Mouse (Mus musculus) R1 (cell line): Measurements from ENCODE around the gene Adarb2.

Source experiments
- DNase-seq: peaks from one replicate; pipeline ENCODE4 v3.0.0-alpha.2; 2018; ENCODE audit warnings: low read depth, low spot score

Adarb2 gene

GRCm38 (mm10) chr13:8484592-8485272 lies 282.1 kb downstream of the Adarb2 start:
- no peak for DNase-seq

- no peak for DNase-seq
Measured at GRCm38 (mm10) chr13:8487756-8488434, 285.2 kb downstream of the Adarb2 start.

- DNase-seq, result no peak
Measured at GRCm38 (mm10) chr13:8493363-8493762, 290.7 kb downstream of the Adarb2 start.

GRCm38 (mm10) chr13:8499551-8499950 lies 296.9 kb downstream of the Adarb2 start:
- no peak for DNase-seq

- DNase-seq, result no peak
Measured at GRCm38 (mm10) chr13:8511069-8511817, 308.6 kb downstream of the Adarb2 start.

- DNase-seq, result no peak
Measured at GRCm38 (mm10) chr13:8515979-8516715, 313.5 kb downstream of the Adarb2 start.

GRCm38 (mm10) chr13:8519204-8519603 lies 316.5 kb downstream of the Adarb2 start:
- DNase-seq, result no peak

GRCm38 (mm10) chr13:8525748-8526631 lies 323.3 kb downstream of the Adarb2 start:
- DNase-seq, result no peak

- no peak for DNase-seq
Measured at GRCm38 (mm10) chr13:8534265-8535113, 331.8 kb downstream of the Adarb2 start.

GRCm38 (mm10) chr13:8538481-8538880 lies 335.8 kb downstream of the Adarb2 start:
- no peak for DNase-seq

GRCm38 (mm10) chr13:8538896-8539295 lies 336.2 kb downstream of the Adarb2 start:
- DNase-seq, result no peak

- DNase-seq, result no peak
Measured at GRCm38 (mm10) chr13:8542684-8543083, 340.0 kb downstream of the Adarb2 start.

- DNase-seq, result no peak
Measured at GRCm38 (mm10) chr13:8552242-8552641, 349.6 kb downstream of the Adarb2 start.

- no peak for DNase-seq
Measured at GRCm38 (mm10) chr13:8557784-8558183, 355.1 kb downstream of the Adarb2 start.

- DNase-seq, result no peak
Measured at GRCm38 (mm10) chr13:8560485-8560884, 357.8 kb downstream of the Adarb2 start.

GRCm38 (mm10) chr13:8563161-8563560 lies 360.5 kb downstream of the Adarb2 start:
- DNase-seq, result no peak

- no peak for DNase-seq
Measured at GRCm38 (mm10) chr13:8567111-8568026, 364.7 kb downstream of the Adarb2 start.

- no peak for DNase-seq
Measured at GRCm38 (mm10) chr13:8570269-8570668, 367.6 kb downstream of the Adarb2 start.

GRCm38 (mm10) chr13:8573908-8574307 lies 371.2 kb downstream of the Adarb2 start:
- DNase-seq, result no peak
